8 mouse cellular contexts compared by ENCODE assay signal in the genomic region with DNA sequence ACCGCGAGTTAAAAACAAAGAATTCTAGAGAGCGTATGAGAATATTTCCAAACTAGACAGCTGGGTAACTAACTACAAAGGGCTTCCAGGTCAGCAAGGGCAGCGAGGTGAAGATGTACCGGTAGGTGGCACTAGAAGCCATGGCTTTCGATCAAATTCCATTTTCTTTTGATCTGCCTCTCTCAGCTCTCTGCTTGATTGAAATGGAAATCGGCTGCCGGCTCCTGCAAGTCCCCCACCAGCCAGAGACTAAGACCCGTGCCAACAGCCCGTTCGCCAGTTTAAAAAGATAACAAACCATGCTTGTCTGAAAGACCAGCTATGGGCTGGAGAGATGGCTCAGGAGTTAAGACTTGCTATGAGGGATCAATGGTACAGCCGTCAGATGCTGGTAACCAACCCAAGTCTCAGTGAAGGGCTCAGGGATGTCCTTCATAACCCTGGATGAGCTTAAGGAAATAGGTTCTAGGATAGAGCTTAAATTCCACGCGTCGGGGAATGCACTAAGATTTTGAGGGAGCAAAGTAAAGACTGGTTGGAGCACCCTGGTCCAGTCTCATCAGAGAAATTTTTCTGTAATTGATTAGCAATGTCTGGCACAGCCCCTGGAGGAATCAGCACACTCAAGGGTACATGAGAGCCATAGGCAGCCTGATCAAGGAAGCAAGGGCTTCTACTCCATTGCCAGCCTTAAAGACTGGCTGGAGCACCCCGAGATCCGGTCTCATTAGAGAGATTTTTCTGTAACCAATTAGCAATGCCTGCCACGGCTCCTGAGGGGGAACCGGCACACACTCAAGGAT. TPM values are rescaled to one million over a fixed set of nuclear protein-coding genes. Genes with fewer than 3 reads are reported as not detected.
DNase-seq lines count a peak whose midpoint lies in the region; ATAC-seq lines count a peak whose summit lies in the region.

No protein-coding gene starts in this region.

- DNase-seq in urinary bladder, postnatal 25 days (ENCODE audit: low spot score) = peak; percentile 23
- DNase-seq in urinary bladder, adult 2 months (ENCODE audit: low spot score) = no peak
- peak; percentile 89 for DNase-seq in cerebellum, postnatal 14 days
- DNase-seq in frontal cortex, postnatal 14 days (ENCODE audit: low spot score in 2 of 2) = peak; percentile 41 to 66
- DNase-seq in kidney, adult 8-10 months = peak; percentile 8 to 51
- DNase-seq in limb, embryonic 10.5 days (ENCODE audit: low spot score) = peak; percentile 76
- peak; percentile 79 for DNase-seq in neural tube, embryonic 11.5 days (ENCODE audit: low spot score)

- H3K27me3 ChIP-seq in limb, embryonic 10.5 days (ENCODE audit: low read depth, poor library complexity, severe bottlenecking) = no peaks in the 10 kb centered on the region
- no peaks in the 10 kb centered on the region for H3K27me3 ChIP-seq in neural tube, embryonic 11.5 days (ENCODE audit: control insufficient read depth, insufficient read depth, low read length)

- 23% methylated on average over 19 of the region's 19 CpGs for WGBS in limb, embryonic 10.5 days
- WGBS in neural tube, embryonic 11.5 days = 24% methylated on average over 19 of the region's 19 CpGs

- H3K4me2 ChIP-seq in neural tube, embryonic 11.5 days (ENCODE audit: low read depth) = peak overlapping the region; percentile 42

- peak overlapping the region; percentile 39; the same call in 1 of the 2 replicates for H3K9ac ChIP-seq in neural tube, embryonic 11.5 days (ENCODE audit: low read length)

- H3K9me3 ChIP-seq in limb, embryonic 10.5 days (replicated peaks) = no peaks in the 10 kb centered on the region
- H3K9me3 ChIP-seq in neural tube, embryonic 11.5 days (ENCODE audit: control insufficient read depth, low read length) = no peaks in the 10 kb centered on the region

- H3K4me1 ChIP-seq in limb, embryonic 10.5 days = peaks cover 25% of the 10 kb centered on the region
- peaks cover 2% of the 10 kb centered on the region; the same call in 1 of the 2 replicates for H3K4me1 ChIP-seq in neural tube, embryonic 11.5 days (ENCODE audit: control insufficient read depth, insufficient read depth, low read length)

- H3K4me3 ChIP-seq in limb, embryonic 10.5 days = peak overlapping the region; percentile 39
- no peak overlapping the region for H3K4me3 ChIP-seq in neural tube, embryonic 11.5 days (ENCODE audit: low read depth, low read length)

- H3K36me3 ChIP-seq in limb, embryonic 10.5 days = no peaks in the 10 kb centered on the region
- H3K36me3 ChIP-seq in neural tube, embryonic 11.5 days (ENCODE audit: control insufficient read depth, insufficient read depth, low read length) = no peaks in the 10 kb centered on the region

- no peak for ATAC-seq in neural tube, embryonic 11.5 days (ENCODE audit: insufficient read depth, low FRiP score, low TSS enrichment)
- no peak for ATAC-seq in megakaryocyte, adult 5-6 weeks (ENCODE audit: poor library complexity, severe bottlenecking)

- peak overlapping the region; percentile 42; the same call in 1 of the 2 replicates for H3K27ac ChIP-seq in limb, embryonic 10.5 days
- H3K27ac ChIP-seq in neural tube, embryonic 11.5 days (ENCODE audit: low read depth, low read length) = no peak overlapping the region

RNA-seq across cellular contexts. Expression of a gene that starts 56.7 kb away (rescaled TPM):
- 2.7 and 4.6 TPM in 2 replicates for polyA plus RNA-seq in urinary bladder, adult 2 months (2012; rRNA removed)
- polyA plus RNA-seq in limb, embryonic 10.5 days (2016; fragmentation: Nextera tagmentation; extraction: Ambion mirVana) = 0.53 and 1.1 TPM in 2 replicates
- 1.0 and 2.1 TPM in 2 replicates for polyA plus RNA-seq in neural tube, embryonic 11.5 days (2014; fragmentation: Nextera tagmentation; extraction: Ambion mirVana)
- not detected in 2 replicates for total RNA-seq in megakaryocyte, adult 5-6 weeks (2015)
- total RNA-seq in megakaryocyte, adult 5-6 weeks (2017) = not detected in 2 replicates
